In the genomic region with DNA sequence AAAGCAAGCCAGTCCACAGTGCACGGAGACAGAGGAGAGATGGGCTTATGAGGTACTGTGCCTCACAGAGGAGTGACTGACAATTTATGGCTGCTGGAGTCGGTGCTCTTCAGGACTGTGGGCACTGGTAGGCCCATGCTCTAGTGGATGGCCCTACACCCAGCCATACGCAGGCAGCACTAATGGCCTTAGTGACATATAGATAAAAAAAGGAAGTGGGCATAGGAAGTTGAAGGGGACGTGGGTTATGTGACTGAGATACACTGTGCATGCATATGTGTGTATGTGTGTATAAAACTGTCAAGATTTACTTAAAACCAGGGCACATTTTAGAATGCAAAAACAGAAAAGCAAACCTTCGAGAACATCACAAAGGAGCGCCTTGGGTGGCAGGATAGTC, we compare ENCODE assay signal across 23 mouse cellular contexts.
"Had no signal": no experiment of that assay in that cellular context is flagged by ENCODE, and none has a peak within 500 bp of the region (broad histone marks: within the 10 kb centered on the region; RNA-seq: fewer than 3 reads in every experiment).

No protein-coding gene starts in this region.

- H3K4me2 ChIP-seq: liver, embryonic 13.5 days; liver, embryonic 15.5 days; lung, embryonic 15.5 days; midbrain, embryonic 11.5 days; midbrain, embryonic 13.5 days; midbrain, embryonic 15.5 days; neural tube, embryonic 13.5 days; neural tube, embryonic 15.5 days; stomach, embryonic 15.5 days had no signal

- H3K27ac ChIP-seq: liver, embryonic 13.5 days; liver, embryonic 15.5 days; lung, embryonic 15.5 days; midbrain, embryonic 13.5 days; midbrain, embryonic 15.5 days; neural tube, embryonic 13.5 days; neural tube, embryonic 15.5 days; stomach, embryonic 15.5 days; stomach, postnatal 0 days had no signal

- H3K36me3 ChIP-seq: liver, embryonic 13.5 days; liver, embryonic 15.5 days; lung, embryonic 15.5 days; midbrain, embryonic 13.5 days; midbrain, embryonic 15.5 days; neural tube, embryonic 13.5 days; neural tube, embryonic 15.5 days; stomach, embryonic 15.5 days had no signal

- H3K4me1 ChIP-seq: liver, embryonic 13.5 days; liver, embryonic 15.5 days; midbrain, embryonic 13.5 days; midbrain, embryonic 15.5 days; neural tube, embryonic 13.5 days; neural tube, embryonic 15.5 days; stomach, embryonic 15.5 days had no signal

- H3K9me3 ChIP-seq: liver, embryonic 13.5 days; liver, embryonic 15.5 days; lung, embryonic 15.5 days; midbrain, embryonic 13.5 days; midbrain, embryonic 15.5 days; neural tube, embryonic 13.5 days; neural tube, embryonic 15.5 days; stomach, embryonic 15.5 days had no signal

- DNase-seq: liver, embryonic 13.5 days; liver, postnatal 0 days; lung, adult 2 months; lung, postnatal 10 days; lung, postnatal 4 days; retina, postnatal 1 day; right cerebral cortex, adult 18-20 months; right cerebral cortex, postnatal 25 days; right cerebral cortex, postnatal 4 days; spleen, adult 18-20 months; thymus, adult 2 months; thymus, postnatal 25 days; thymus, postnatal 4 days had no signal

- ATAC-seq: liver, postnatal 0 days; midbrain, embryonic 13.5 days; midbrain, embryonic 15.5 days had no signal

- H3K4me3 ChIP-seq: liver, embryonic 13.5 days; liver, embryonic 15.5 days; lung, embryonic 15.5 days; midbrain, embryonic 13.5 days; midbrain, embryonic 15.5 days; myocyte; neural tube, embryonic 13.5 days; neural tube, embryonic 15.5 days; stomach, embryonic 15.5 days had no signal

- H3K27me3 ChIP-seq: liver, embryonic 13.5 days; liver, embryonic 15.5 days; lung, embryonic 15.5 days; midbrain, embryonic 13.5 days; midbrain, embryonic 15.5 days; neural tube, embryonic 13.5 days; neural tube, embryonic 15.5 days; stomach, embryonic 15.5 days had no signal

- H3K9ac ChIP-seq: liver, embryonic 13.5 days; liver, embryonic 15.5 days; liver, postnatal 0 days; lung, embryonic 15.5 days; midbrain, embryonic 13.5 days; midbrain, embryonic 15.5 days; neural tube, embryonic 13.5 days; neural tube, embryonic 15.5 days; stomach, embryonic 15.5 days had no signal
